Mouse (Mus musculus): ENCODE data around the gene Fam173a.
"Not testable (repeated sequence)": the region's sequence is repeated elsewhere in the genome, so short reads cannot be mapped to it uniquely, and the experiment has no call there.

The Fam173a gene

GRCm38 (mm10) chr17:25760148-25760547 lies 32.6 kb downstream of the Fam173a start:
- no peak for DNase-seq (ENCODE audit: low spot score)

GRCm38 (mm10) chr17:25757691-25758090 lies 35.0 kb downstream of the Fam173a start:
- no peak for DNase-seq (ENCODE audit: low spot score)

- no peak for DNase-seq (ENCODE audit: low spot score)
These were observed 36.1 kb downstream of the Fam173a start for GRCm38 (mm10) chr17:25756378-25757242.

- no peak for DNase-seq (ENCODE audit: low spot score)
These were observed 36.9 kb downstream of the Fam173a start for GRCm38 (mm10) chr17:25755627-25756377.

- no peak for DNase-seq (ENCODE audit: low spot score)
These were observed 37.6 kb downstream of the Fam173a start for GRCm38 (mm10) chr17:25755086-25755485.

GRCm38 (mm10) chr17:25754241-25754640 lies 38.5 kb downstream of the Fam173a start, which contains the start of gene Msln:
TSS of gene Msln (minus strand) at chr17:25754378.
- no peak for DNase-seq (ENCODE audit: low spot score)

DNA sequence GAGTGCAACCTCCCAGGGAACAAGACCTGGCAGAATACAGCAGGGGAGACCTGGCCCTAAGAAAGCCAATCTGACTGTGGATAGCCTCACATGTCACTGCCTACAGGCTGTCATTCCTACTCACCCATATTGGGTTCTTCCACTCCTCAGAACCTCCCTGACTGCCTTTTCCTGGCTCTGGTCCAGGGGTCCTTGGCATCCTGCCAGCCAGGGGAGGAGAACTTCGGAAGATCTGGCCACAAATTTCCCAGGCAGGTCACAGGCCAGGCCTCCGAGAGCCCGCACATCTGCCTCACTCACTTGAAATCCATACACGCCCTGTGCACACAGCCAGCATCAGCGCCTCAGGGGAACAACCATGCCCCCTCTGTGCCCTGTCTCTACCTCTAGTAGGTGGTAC lies 41.3 kb downstream of the Fam173a start:
- DNase-seq (ENCODE audit: low spot score) = no peak

GRCm38 (mm10) chr17:25749314-25749713 lies 43.4 kb downstream of the Fam173a start:
- DNase-seq (ENCODE audit: low spot score) = no peak

DNA sequence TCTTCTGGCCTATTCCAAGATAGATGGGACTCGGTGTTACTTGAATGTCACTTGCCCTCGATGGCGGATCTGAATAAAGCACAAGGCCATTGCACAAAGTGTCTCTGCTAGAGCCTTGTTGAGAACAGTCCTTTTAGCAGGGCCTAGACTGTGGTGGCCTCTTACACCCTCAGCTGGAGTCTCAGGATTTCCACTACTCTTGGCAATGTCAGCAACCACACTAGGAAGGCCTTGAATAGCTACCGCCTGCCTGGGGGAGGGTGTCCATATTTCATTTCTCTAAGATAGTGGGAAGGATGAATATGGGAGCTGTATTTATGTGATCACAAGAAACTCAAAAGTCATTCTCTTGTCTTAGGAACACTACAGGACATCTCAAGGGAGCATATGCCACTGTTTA lies 44.5 kb downstream of the Fam173a start:
- no peak for DNase-seq (ENCODE audit: low spot score)

DNA sequence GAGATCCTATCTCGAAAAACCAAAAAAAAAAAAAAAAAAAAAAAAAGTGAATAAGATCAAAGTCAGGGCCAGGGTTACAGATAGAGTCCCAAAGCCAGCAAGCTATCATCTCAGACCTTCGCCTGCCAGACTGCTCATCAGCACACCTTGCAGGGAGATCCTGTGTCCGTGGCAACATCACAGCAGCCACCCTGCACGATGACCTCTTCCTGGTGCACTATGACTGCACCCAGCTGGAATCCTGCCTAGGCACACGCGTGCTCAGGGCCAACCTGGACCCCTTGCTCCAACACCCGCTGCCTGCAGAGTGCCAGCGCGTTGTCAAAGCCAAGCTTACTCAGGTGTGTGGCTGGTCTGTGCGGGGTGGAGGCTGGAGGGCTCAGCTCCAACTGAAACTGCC lies 48.4 kb downstream of the Fam173a start:
- DNase-seq (ENCODE audit: low spot score) = no peak

DNA sequence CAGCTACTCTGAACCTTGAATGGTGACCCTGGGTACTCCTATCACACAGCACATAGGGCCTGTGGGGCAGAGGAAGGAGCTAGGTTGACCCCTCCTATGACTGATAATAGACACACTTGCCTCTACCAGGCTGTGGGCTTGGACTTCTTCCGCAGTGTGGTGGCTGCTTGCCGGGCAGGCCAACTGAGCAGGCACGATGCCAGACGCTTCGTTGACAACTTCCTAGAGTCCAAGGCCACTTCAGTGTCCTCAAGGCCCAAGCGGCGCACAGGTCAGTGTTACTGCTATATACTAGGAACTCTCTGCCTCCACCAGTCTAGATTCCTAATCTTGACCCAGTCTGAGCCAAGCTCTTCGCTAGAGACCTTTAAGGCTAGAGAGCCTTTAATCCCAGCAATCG lies 48.9 kb downstream of the Fam173a start:
- no peak for DNase-seq (ENCODE audit: low spot score)

DNA sequence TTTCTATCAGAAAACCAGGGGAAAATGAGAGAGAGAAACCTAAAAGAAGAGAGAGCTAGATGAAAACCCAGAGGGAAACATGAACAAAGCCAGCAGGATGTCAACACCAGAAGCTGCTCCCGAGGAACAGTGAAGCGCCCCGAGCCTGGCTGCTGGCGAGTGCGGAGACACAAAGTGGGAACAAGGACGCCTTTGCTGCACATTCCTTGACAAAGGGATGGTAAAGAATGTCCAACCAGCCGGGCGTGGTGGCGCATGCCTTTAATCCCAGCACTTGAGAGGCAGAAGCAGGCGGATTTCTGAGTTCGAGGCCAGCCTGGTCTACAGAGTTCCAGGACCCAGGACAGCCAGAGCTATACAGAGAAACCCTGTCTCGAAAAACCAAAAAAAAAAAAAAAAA lies 51.2 kb downstream of the Fam173a start:
- not testable (repeated sequence) for DNase-seq (ENCODE audit: low spot score)

Data from embryo, embryonic 10 days (tissue).